Mouse (Mus musculus): ENCODE measurements around the gene Map3k7cl. TPM values are rescaled to one million over a fixed set of nuclear protein-coding genes. Genes with fewer than 3 reads are reported as not detected.
A peak's percentile ranks its signal among the peaks of the same experiment; 100 is the strongest.

Gene Map3k7cl
- polyA plus RNA-seq, 1 experiment from 2014 or later = 0.09 TPM

DNA sequence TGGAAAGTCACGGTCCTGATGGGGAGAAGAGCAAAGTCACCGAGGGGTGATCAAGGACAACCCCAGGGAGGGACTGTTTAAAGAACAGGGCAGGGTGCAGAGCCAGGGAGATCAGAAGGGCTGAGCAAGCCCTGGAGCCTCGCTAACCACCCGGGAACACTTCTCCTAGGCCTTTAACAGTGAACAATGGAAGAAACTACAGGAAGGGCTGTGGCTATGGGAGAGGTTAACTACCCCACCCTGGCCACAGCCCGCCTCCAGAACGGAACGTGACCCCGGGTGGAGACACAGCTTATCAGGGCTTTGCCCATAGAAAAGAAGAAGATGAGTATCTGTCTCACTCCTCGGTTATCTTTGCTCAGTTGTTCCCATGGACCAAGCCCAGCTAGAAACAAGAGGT lies 50.9 kb downstream of the Map3k7cl start:
- Histone ChIP-seq H3K4me2 (ENCODE audit: low read depth, low read length) (no peak overlapping the region), H3K36me3 (ENCODE audit: control insufficient read depth, insufficient read depth) (no peaks in the 10 kb centered on the region), H3K27ac (ENCODE audit: low read length) (no peak overlapping the region), H3K9ac (ENCODE audit: low read depth, low read length) (no peak overlapping the region), H3K4me3 (ENCODE audit: low read depth, low read length) (no peak overlapping the region), H3K27me3 (ENCODE audit: control insufficient read depth, insufficient read depth, low read depth, low read length) (no peaks in the 10 kb centered on the region), H3K9me3 (replicated peaks; ENCODE audit: control insufficient read depth, low read length) (no peaks in the 10 kb centered on the region), H3K4me1 (ENCODE audit: control insufficient read depth, low read depth, low read length) (no peaks in the 10 kb centered on the region)
- ATAC-seq (ENCODE audit: low read depth) = no peak
- 24% methylated on average over 9 of the region's 9 CpGs for WGBS (ENCODE audit: insufficient replicate concordance)

DNA sequence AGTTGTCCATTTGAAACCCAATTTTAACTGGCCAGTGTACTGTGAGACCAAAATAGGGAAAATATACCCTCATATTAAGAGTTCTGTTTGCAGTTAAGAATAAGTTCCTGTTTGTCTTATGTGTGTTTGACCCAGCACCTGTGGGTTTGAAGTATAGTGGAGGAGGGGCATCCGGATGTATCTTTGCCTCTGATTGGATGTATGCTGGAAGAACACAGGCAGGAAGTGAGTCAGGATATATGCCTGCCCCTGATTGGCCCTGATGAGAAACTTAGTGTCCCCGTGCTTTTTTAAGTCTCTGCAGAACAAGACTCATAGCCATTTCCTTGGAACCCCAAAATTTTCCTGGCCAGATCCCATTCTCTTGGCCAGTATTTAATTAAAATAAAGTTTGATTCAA lies 51.8 kb downstream of the Map3k7cl start:
- Histone ChIP-seq H3K9ac (ENCODE audit: low read depth, low read length) (no peak overlapping the region), H3K9me3 (replicated peaks; ENCODE audit: control insufficient read depth, low read length) (no peaks in the 10 kb centered on the region), H3K27me3 (ENCODE audit: control insufficient read depth, insufficient read depth, low read depth, low read length) (no peaks in the 10 kb centered on the region), H3K4me3 (ENCODE audit: low read depth, low read length) (no peak overlapping the region), H3K4me1 (ENCODE audit: control insufficient read depth, low read depth, low read length) (no peaks in the 10 kb centered on the region), H3K4me2 (ENCODE audit: low read depth, low read length) (no peak overlapping the region), H3K36me3 (ENCODE audit: control insufficient read depth, insufficient read depth) (no peaks in the 10 kb centered on the region), H3K27ac (ENCODE audit: low read length) (no peak overlapping the region)
- no peak for ATAC-seq (ENCODE audit: low read depth)
- WGBS (ENCODE audit: insufficient replicate concordance) = 47% methylated on average over 2 of the region's 2 CpGs

DNA sequence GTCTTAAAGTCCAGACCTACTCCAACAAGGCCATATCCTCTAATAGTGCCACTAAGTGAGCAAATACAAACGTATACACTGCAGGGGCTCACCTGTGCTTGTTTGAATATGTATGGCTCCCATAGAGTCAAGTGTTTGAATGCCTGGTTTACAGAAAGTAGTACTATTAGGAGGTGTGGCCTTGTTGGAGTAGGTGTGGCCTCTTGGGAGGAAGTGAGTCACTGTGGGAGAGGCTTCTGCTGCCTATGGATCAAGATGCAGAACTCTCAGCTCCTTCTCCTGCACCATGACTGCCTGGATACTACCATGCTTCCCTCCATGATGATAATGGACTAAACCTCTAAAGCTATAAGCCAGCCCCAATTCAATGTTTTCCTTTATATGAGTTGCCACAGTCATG lies 54.3 kb downstream of the Map3k7cl start:
- no peak overlapping the region for H3K4me2 ChIP-seq (ENCODE audit: low read depth, low read length)
- no peak overlapping the region for H3K27ac ChIP-seq (ENCODE audit: low read length)
- no peak overlapping the region for H3K4me3 ChIP-seq (ENCODE audit: low read depth, low read length)
- no peaks in the 10 kb centered on the region for H3K9me3 ChIP-seq (replicated peaks; ENCODE audit: control insufficient read depth, low read length)
- H3K36me3 ChIP-seq (ENCODE audit: control insufficient read depth, insufficient read depth) = no peaks in the 10 kb centered on the region
- no peaks in the 10 kb centered on the region for H3K27me3 ChIP-seq (ENCODE audit: control insufficient read depth, insufficient read depth, low read depth, low read length)
- no peak overlapping the region for H3K9ac ChIP-seq (ENCODE audit: low read depth, low read length)
- H3K4me1 ChIP-seq (ENCODE audit: control insufficient read depth, low read depth, low read length) = no peaks in the 10 kb centered on the region; the same call in 1 of the 2 replicates
- ATAC-seq (ENCODE audit: low read depth) = no peak
- WGBS (ENCODE audit: insufficient replicate concordance) = 51% methylated on average over 1 of the region's 1 CpGs

DNA sequence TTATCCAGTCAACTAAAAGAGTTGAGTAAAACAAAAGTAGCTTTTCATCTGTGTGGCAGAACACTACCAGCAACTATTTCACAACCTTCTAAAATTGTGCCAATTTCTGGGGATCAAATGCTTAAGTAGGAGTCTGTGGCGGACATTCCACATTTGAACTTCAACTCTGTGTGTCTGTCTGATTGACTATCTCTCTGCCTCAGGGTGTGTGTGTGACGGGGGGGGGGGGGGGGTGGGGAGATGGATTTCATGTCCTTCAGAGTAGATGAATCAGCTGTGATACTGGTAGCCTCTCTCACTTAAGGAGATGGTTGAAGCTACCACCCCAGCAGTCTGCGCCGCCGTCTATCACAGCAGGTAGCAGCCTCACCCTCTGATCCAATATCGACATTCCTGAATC lies 54.8 kb downstream of the Map3k7cl start:
- Histone ChIP-seq H3K4me2 (ENCODE audit: low read depth, low read length) (no peak overlapping the region), H3K9ac (ENCODE audit: low read depth, low read length) (no peak overlapping the region), H3K27me3 (ENCODE audit: control insufficient read depth, insufficient read depth, low read depth, low read length) (no peaks in the 10 kb centered on the region), H3K4me3 (ENCODE audit: low read depth, low read length) (no peak overlapping the region), H3K4me1 (ENCODE audit: control insufficient read depth, low read depth, low read length) (no peaks in the 10 kb centered on the region; the same call in 1 of the 2 replicates), H3K9me3 (replicated peaks; ENCODE audit: control insufficient read depth, low read length) (no peaks in the 10 kb centered on the region), H3K36me3 (ENCODE audit: control insufficient read depth, insufficient read depth) (no peaks in the 10 kb centered on the region), H3K27ac (ENCODE audit: low read length) (no peak overlapping the region)
- 79% methylated on average over 5 of the region's 6 CpGs for WGBS (ENCODE audit: insufficient replicate concordance)
- no peak for ATAC-seq (ENCODE audit: low read depth)

DNA sequence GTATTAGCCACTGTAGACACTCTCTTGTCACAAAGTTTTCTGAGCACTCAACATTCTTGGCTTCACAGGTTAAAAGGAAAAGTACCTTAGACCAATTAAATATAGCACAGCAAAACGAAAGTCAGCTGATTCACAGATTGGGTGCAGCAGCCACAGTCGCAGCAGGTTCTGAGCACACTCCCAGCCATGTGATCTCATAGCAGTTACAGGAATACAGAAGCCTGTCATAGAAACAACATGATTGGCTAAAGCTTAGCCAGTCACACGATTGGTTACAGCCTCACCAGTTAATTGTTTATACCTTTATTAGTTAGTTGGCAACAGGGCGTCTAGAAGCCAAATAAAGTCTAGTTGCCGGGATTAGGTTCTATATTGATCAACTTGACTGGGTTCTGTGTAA lies 57.0 kb downstream of the Map3k7cl start:
- no peaks in the 10 kb centered on the region for H3K9me3 ChIP-seq (replicated peaks; ENCODE audit: control insufficient read depth, low read length)
- H3K36me3 ChIP-seq (ENCODE audit: control insufficient read depth, insufficient read depth) = no peaks in the 10 kb centered on the region
- H3K27ac ChIP-seq (ENCODE audit: low read length) = no peak overlapping the region
- H3K4me2 ChIP-seq (ENCODE audit: low read depth, low read length) = no peak overlapping the region
- WGBS (ENCODE audit: insufficient replicate concordance) = 60% methylated on average over 5 of the region's 5 CpGs
- no peaks in the 10 kb centered on the region for H3K27me3 ChIP-seq (ENCODE audit: control insufficient read depth, insufficient read depth, low read depth, low read length)
- no peak overlapping the region for H3K4me3 ChIP-seq (ENCODE audit: low read depth, low read length)
- no peaks in the 10 kb centered on the region; the same call in 1 of the 2 replicates for H3K4me1 ChIP-seq (ENCODE audit: control insufficient read depth, low read depth, low read length)
- no peak overlapping the region for H3K9ac ChIP-seq (ENCODE audit: low read depth, low read length)
- no peak for ATAC-seq (ENCODE audit: low read depth)

DNA sequence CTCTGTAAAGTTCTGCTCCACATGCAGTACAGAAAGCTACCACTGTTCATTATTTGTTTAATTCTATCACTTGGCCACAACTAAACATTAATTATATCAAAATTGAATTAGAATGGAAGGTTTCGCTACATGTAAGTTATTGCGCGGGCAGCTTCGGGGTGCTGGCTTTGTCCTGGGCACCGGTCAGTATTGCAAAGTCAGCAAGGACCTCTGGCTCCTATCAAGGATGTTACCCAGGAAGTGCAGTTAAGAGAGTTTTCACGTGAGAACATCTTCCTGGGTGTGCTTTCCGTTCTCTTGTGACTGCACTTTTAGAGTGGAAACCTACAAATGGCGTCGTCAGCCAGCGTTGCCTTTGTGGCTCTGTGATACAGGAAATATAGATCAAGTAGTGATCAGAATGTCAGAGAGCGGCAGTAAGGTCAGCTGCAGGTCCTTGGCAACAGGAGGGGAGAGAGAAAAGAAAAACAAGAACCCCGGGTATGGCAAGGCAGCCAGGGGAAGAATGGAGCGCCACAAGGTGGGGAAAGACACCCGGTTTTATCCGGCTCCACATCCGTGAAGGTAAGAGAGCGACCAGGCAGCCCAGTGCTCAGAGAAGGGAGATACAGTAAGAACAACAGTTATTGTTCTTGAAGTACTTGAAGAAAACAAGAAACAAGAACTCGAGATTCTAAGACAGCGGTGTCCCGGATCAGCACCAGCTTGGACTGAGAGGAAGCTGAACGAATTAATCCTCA lies 57.6 kb downstream of the Map3k7cl start:
- Histone ChIP-seq H3K4me3 (ENCODE audit: low read depth, low read length) (no peak overlapping the region), H3K9ac (ENCODE audit: low read depth, low read length) (no peak overlapping the region), H3K4me1 (ENCODE audit: control insufficient read depth, low read depth, low read length) (no peaks in the 10 kb centered on the region; the same call in 1 of the 2 replicates), H3K27me3 (ENCODE audit: control insufficient read depth, insufficient read depth, low read depth, low read length) (no peaks in the 10 kb centered on the region), H3K4me2 (ENCODE audit: low read depth, low read length) (no peak overlapping the region), H3K36me3 (ENCODE audit: control insufficient read depth, insufficient read depth) (no peaks in the 10 kb centered on the region), H3K27ac (ENCODE audit: low read length) (no peak overlapping the region), H3K9me3 (replicated peaks; ENCODE audit: control insufficient read depth, low read length) (no peaks in the 10 kb centered on the region)
- 68% methylated on average over 21 of the region's 21 CpGs for WGBS (ENCODE audit: insufficient replicate concordance)
- ATAC-seq (ENCODE audit: low read depth) = no peak

DNA sequence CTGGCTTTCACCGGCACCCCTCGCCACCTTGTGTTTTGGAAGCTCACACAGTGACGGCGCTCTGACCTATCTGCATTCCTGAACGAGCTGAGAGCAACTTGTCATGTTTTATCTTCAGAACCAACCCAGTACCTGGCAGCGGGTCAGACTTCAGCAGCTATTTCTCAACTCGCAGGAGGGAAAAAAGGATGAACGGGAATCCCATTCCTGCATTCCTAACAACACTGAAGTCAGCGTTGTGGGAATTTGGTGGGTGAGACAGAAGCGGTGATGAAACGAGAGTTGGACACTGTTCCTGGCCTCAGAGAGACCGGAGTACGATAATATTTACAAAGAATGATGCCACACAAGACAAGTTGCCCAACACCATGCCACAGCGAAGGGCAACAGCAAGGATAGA lies 58.3 kb downstream of the Map3k7cl start:
- H3K9ac ChIP-seq (ENCODE audit: low read depth, low read length) = no peak overlapping the region
- WGBS (ENCODE audit: insufficient replicate concordance) = 64% methylated on average over 14 of the region's 14 CpGs
- H3K36me3 ChIP-seq (ENCODE audit: control insufficient read depth, insufficient read depth) = no peaks in the 10 kb centered on the region
- peak overlapping the region; percentile 17; the same call in 1 of the 2 replicates for H3K4me2 ChIP-seq (ENCODE audit: low read depth, low read length)
- H3K27ac ChIP-seq (ENCODE audit: low read length) = no peak overlapping the region
- ATAC-seq (ENCODE audit: low read depth) = peak; percentile 49
- no peak overlapping the region for H3K4me3 ChIP-seq (ENCODE audit: low read depth, low read length)
- no peaks in the 10 kb centered on the region; the same call in 1 of the 2 replicates for H3K4me1 ChIP-seq (ENCODE audit: control insufficient read depth, low read depth, low read length)
- no peaks in the 10 kb centered on the region for H3K27me3 ChIP-seq (ENCODE audit: control insufficient read depth, insufficient read depth, low read depth, low read length)
- no peaks in the 10 kb centered on the region for H3K9me3 ChIP-seq (replicated peaks; ENCODE audit: control insufficient read depth, low read length)

DNA sequence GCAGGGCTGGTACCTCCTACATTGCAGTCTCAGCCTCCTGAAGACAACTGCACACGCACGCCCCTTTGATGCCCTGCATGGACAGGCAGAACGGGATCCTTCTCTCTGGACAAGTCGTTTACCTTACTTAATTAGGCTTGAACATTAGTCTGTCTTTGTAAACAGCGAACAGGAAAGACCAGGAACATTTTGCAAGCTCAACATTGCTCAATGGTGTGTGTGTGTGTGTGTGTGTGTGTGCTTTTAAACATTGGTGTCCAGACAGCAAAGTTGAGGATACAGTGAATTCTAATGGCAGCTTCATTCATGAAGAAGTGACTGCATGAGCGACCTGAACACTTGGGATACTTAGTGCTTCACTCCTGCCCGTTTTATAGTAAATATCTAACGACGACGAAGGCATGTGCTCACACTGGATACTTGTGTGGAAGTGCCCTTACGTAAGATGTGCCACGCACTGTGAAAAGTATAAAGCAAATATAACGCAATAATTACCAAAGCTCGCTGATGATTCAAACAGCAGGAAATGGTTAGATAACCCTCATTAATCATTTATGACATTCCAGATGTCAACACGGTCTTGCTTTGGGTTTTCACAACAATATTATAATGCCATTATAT lies 59.2 kb downstream of the Map3k7cl start:
- 49% methylated on average over 15 of the region's 15 CpGs for WGBS (ENCODE audit: insufficient replicate concordance)
- peak overlapping the region; percentile 17 for H3K4me2 ChIP-seq (ENCODE audit: low read depth, low read length)
- ATAC-seq (ENCODE audit: low read depth) = peak; percentile 53

DNA sequence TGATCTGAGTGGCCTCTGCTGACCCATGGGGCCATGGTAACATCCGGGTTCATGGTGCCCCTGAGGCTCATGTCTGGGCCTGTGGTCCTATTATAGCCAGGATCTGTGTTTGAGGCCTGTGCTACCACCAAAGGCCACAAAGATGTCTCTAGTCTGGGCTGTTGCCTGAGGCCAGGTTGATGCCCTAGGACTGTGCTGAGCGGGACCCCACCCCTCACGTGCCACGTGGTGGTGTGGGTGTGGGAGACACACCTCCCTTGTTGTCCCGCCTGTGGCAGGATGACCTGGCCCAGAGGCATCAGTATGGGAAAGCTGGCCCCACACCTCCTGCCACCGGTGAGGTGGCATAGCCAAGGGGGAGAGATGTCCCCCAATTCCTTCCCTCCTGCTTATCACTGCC lies 64.2 kb downstream of the Map3k7cl start:
- WGBS (ENCODE audit: insufficient replicate concordance) = 76% methylated on average over 6 of the region's 6 CpGs
- Histone ChIP-seq H3K27ac (ENCODE audit: low read length) (no peak overlapping the region), H3K9me3 (replicated peaks; ENCODE audit: control insufficient read depth, low read length) (no peaks in the 10 kb centered on the region), H3K4me2 (ENCODE audit: low read depth, low read length) (no peak overlapping the region), H3K9ac (ENCODE audit: low read depth, low read length) (no peak overlapping the region), H3K36me3 (ENCODE audit: control insufficient read depth, insufficient read depth) (no peaks in the 10 kb centered on the region), H3K27me3 (ENCODE audit: control insufficient read depth, insufficient read depth, low read depth, low read length) (no peaks in the 10 kb centered on the region), H3K4me1 (ENCODE audit: control insufficient read depth, low read depth, low read length) (no peaks in the 10 kb centered on the region), H3K4me3 (ENCODE audit: low read depth, low read length) (no peak overlapping the region)
- no peak for ATAC-seq (ENCODE audit: low read depth)

More for the DNA sequence above, 59.2 kb downstream of the Map3k7cl start:
- H3K9ac ChIP-seq (ENCODE audit: low read depth, low read length) = no peak overlapping the region
- H3K36me3 ChIP-seq (ENCODE audit: control insufficient read depth, insufficient read depth) = no peaks in the 10 kb centered on the region
- no peaks in the 10 kb centered on the region; the same call in 1 of the 2 replicates for H3K4me1 ChIP-seq (ENCODE audit: control insufficient read depth, low read depth, low read length)
- no peaks in the 10 kb centered on the region for H3K27me3 ChIP-seq (ENCODE audit: control insufficient read depth, insufficient read depth, low read depth, low read length)
- no peaks in the 10 kb centered on the region for H3K9me3 ChIP-seq (replicated peaks; ENCODE audit: control insufficient read depth, low read length)
- 0 out of 2 replicates have a peak overlapping the region, but pooled peaks have one; percentile 5 for H3K27ac ChIP-seq (ENCODE audit: low read length)
- no peak overlapping the region for H3K4me3 ChIP-seq (ENCODE audit: low read depth, low read length)

Data from liver, embryonic 16.5 days (tissue).